Mouse (Mus musculus) forebrain, postnatal 0 days (tissue): Measurements from ENCODE around the gene Igsf10. TPM values are rescaled to one million over a fixed set of nuclear protein-coding genes. Genes with fewer than 3 reads are reported as not detected.

Source experiments
- ATAC-seq: fragments of 200-750 bp; cut with Nextera tagmentation; 2 replicates; pipeline ENCODE4 v1.8.0; 2017; ENCODE audit warnings: mild to moderate bottlenecking, moderate library complexity
- DNase-seq: peaks from one replicate; pipeline ENCODE4 v3.0.0-alpha.2; 2015
- H3K27ac ChIP-seq: fragments of 300-500 bp; sonication (generic); 2 replicates; pipeline ENCODE4 v1.5.1; 2014; ENCODE audit warnings: low read depth, mild to moderate bottlenecking, antibody characterized with exemption, low read length, moderate library complexity, mixed read lengths
- H3K27me3 ChIP-seq: fragments of 300-500 bp; sonication (generic); 2 replicates; pipeline ENCODE4 v1.6.1; 2014; ENCODE audit warnings: mild to moderate bottlenecking, low read length, mixed read lengths; ENCODE audit not compliant: insufficient read depth
- H3K36me3 ChIP-seq: fragments of 300-500 bp; sonication (generic); 2 replicates; pipeline ENCODE4 v1.6.1; 2014; ENCODE audit warnings: mild to moderate bottlenecking, moderate library complexity; ENCODE audit not compliant: insufficient read depth
- H3K4me1 ChIP-seq: fragments of 300-500 bp; sonication (generic); 2 replicates; pipeline ENCODE4 v1.6.1; 2014; ENCODE audit warnings: antibody characterized with exemption; ENCODE audit not compliant: insufficient read depth
- H3K4me2 ChIP-seq: fragments of 300-500 bp; sonication (generic); 2 replicates; pipeline ENCODE4 v1.6.1; 2014; ENCODE audit warnings: low read depth, mild to moderate bottlenecking, moderate library complexity
- H3K4me3 ChIP-seq: fragments of 300-500 bp; sonication (generic); 2 replicates; pipeline ENCODE4 v1.5.1; 2014; ENCODE audit warnings: low read depth, low read length, mixed read lengths
- H3K9ac ChIP-seq: fragments of 300-500 bp; sonication (generic); 2 replicates; pipeline ENCODE4 v1.6.1; 2014; ENCODE audit warnings: mild to moderate bottlenecking
- H3K9me3 ChIP-seq: fragments of 300-500 bp; sonication (generic); 2 replicates; pipeline ENCODE4 v1.6.1; 2016; ENCODE audit warnings: low read length
- CTCF ChIP-seq: sonication (generic); IDR thresholded peaks from 2 replicates; pipeline ENCODE4 v1.5.1; 2016; ENCODE audit warnings: antibody characterized with exemption, control low read depth, low read depth
- WGBS: fragments of 180-500 bp; shearing (Covaris S2); extraction: QIAGEN DNeasy Blood & Tissue Kit; methylation state at CpG from one replicate; pipeline ENCODE4 v1.1.7; 2014; 5-methylcytosine and 5-hydroxymethylcytosine counted together
- polyA plus RNA-seq: library from polyadenylated mRNA; unstranded; fragments of >200 nt; fragmentation: Nextera tagmentation; extraction: Ambion mirVana; gene quantifications from 2 replicates; pipeline ENCODE4 v1.2.1, GENCODE M21; 2015
- total RNA-seq: library from RNA; depleted of rRNA; stranded (reverse); fragments of >200 nt; gene quantifications from 2 replicates; pipeline ENCODE4 v1.2.3, GENCODE M21; 2014

Gene Igsf10
- total and polyA plus RNA-seq, 2 experiments from 2014 or later = 3.0 to 6.2 TPM

GRCm38 (mm10) chr3:59312610-59313009 lies 31.6 kb downstream of the Igsf10 start:
- no peak for ATAC-seq
- H3K27me3 ChIP-seq = no peaks in the 10 kb centered on the region
- no peak for DNase-seq
- no peaks in the 10 kb centered on the region for H3K36me3 ChIP-seq
- H3K9ac ChIP-seq = no peak overlapping the region
- no peak overlapping the region for H3K4me2 ChIP-seq
- H3K4me3 ChIP-seq = no peak overlapping the region
- no peak for TF ChIP-seq CTCF
- WGBS = 86% methylated on average over 10 of the region's 10 CpGs
- H3K27ac ChIP-seq = no peak overlapping the region
- H3K4me1 ChIP-seq = no peaks in the 10 kb centered on the region
- no peaks in the 10 kb centered on the region for H3K9me3 ChIP-seq

GRCm38 (mm10) chr3:59305518-59305917 lies 38.7 kb downstream of the Igsf10 start:
- Histone ChIP-seq H3K4me3 (no peak overlapping the region), H3K4me2 (no peak overlapping the region), H3K27me3 (no peaks in the 10 kb centered on the region), H3K4me1 (no peaks in the 10 kb centered on the region), H3K27ac (no peak overlapping the region), H3K9me3 (no peaks in the 10 kb centered on the region), H3K9ac (no peak overlapping the region), H3K36me3 (no peaks in the 10 kb centered on the region)
- ATAC-seq = no peak
- TF ChIP-seq CTCF = no peak
- no peak for DNase-seq
- WGBS = 95% methylated on average over 2 of the region's 2 CpGs

GRCm38 (mm10) chr3:59304944-59305343 lies 39.2 kb downstream of the Igsf10 start:
- Histone ChIP-seq H3K4me3 (no peak overlapping the region), H3K27ac (no peak overlapping the region), H3K27me3 (no peaks in the 10 kb centered on the region), H3K4me2 (no peak overlapping the region), H3K36me3 (no peaks in the 10 kb centered on the region), H3K9ac (no peak overlapping the region), H3K4me1 (no peaks in the 10 kb centered on the region), H3K9me3 (no peaks in the 10 kb centered on the region)
- TF ChIP-seq CTCF = no peak
- 88% methylated on average over 5 of the region's 5 CpGs for WGBS
- ATAC-seq = no peak
- DNase-seq = no peak

GRCm38 (mm10) chr3:59297653-59298052 lies 46.5 kb downstream of the Igsf10 start:
- H3K4me1 ChIP-seq = no peaks in the 10 kb centered on the region
- H3K27ac ChIP-seq = no peak overlapping the region
- no peak for DNase-seq
- TF ChIP-seq CTCF = no peak
- no peak overlapping the region for H3K4me2 ChIP-seq
- no peak for ATAC-seq
- no peaks in the 10 kb centered on the region for H3K36me3 ChIP-seq
- 87% methylated on average over 16 of the region's 16 CpGs for WGBS
- no peak overlapping the region for H3K9ac ChIP-seq
- H3K4me3 ChIP-seq = no peak overlapping the region
- no peaks in the 10 kb centered on the region for H3K9me3 ChIP-seq
- H3K27me3 ChIP-seq = no peaks in the 10 kb centered on the region

GRCm38 (mm10) chr3:59296563-59297130 lies 47.5 kb downstream of the Igsf10 start:
- Histone ChIP-seq H3K4me1 (no peaks in the 10 kb centered on the region), H3K27me3 (no peaks in the 10 kb centered on the region), H3K27ac (no peak overlapping the region), H3K36me3 (no peaks in the 10 kb centered on the region), H3K4me2 (no peak overlapping the region), H3K9me3 (no peaks in the 10 kb centered on the region), H3K4me3 (no peak overlapping the region), H3K9ac (no peak overlapping the region)
- no peak for TF ChIP-seq CTCF
- ATAC-seq = no peak
- WGBS = 92% methylated on average over 5 of the region's 5 CpGs
- DNase-seq = no peak

- H3K27me3 ChIP-seq = no peaks in the 10 kb centered on the region
- no peaks in the 10 kb centered on the region for H3K4me1 ChIP-seq
- H3K27ac ChIP-seq = no peak overlapping the region
- DNase-seq (no peak), ATAC-seq (no peak)
- no peak overlapping the region for H3K4me3 ChIP-seq
- WGBS = 92% methylated on average over 16 of the region's 16 CpGs
- no peak overlapping the region for H3K4me2 ChIP-seq
- no peak for TF ChIP-seq CTCF
- H3K9ac ChIP-seq = no peak overlapping the region
- no peaks in the 10 kb centered on the region for H3K36me3 ChIP-seq
- H3K9me3 ChIP-seq = no peaks in the 10 kb centered on the region
Measured at GRCm38 (mm10) chr3:59295699-59296562, 48.3 kb downstream of the Igsf10 start.

GRCm38 (mm10) chr3:59293437-59294199 lies 50.6 kb downstream of the Igsf10 start:
- no peak overlapping the region for H3K4me3 ChIP-seq
- no peak for ATAC-seq
- H3K4me2 ChIP-seq = no peak overlapping the region
- DNase-seq = no peak
- H3K27me3 ChIP-seq = no peaks in the 10 kb centered on the region
- no peak overlapping the region for H3K9ac ChIP-seq
- 62% methylated on average over 5 of the region's 5 CpGs for WGBS
- TF ChIP-seq CTCF = no peak
- no peaks in the 10 kb centered on the region for H3K36me3 ChIP-seq
- H3K9me3 ChIP-seq = no peaks in the 10 kb centered on the region
- no peaks in the 10 kb centered on the region for H3K4me1 ChIP-seq
- H3K27ac ChIP-seq = no peak overlapping the region
